Mouse (Mus musculus): ENCODE results near the gene Tpcn2. TPM values are rescaled to one million over a fixed set of nuclear protein-coding genes. Genes with fewer than 3 reads are reported as not detected.

The Tpcn2 gene
- total RNA-seq (2023) = 10 to 100 TPM; 52.9 to 55.6 TPM

DNA sequence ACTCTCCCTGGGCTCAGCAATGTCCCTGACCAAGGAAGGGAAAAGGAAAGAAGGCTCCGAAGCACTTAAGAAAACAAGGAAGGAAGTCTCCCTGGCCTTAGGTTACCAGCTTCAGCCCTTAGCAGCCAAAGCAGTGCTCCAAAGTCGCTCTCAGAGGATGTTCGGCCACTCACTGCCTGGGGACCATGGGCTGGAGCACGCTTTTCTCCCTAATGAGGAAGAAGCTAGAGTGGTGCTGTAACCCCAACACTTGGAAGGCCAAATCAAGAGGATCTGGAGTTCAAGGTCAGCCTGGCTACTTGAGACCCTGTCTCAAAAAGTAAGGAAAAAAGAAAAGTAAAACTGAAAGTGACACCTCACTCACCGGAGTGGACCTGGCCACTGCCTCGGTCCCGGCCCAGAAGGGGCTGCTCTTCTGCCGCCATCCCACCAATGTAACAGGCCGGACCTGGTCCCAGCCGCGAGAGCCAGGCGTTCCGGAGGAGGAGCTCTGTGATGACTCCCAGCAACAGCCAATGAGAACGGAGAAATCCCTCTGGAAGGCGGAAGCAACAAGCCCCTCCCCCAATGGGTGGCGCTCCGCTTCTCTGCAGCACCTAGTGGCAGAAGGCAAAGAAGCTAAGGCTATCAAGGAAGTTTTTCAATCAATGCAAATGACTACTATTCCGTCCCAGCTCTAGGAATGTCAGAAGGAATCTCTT is at the start of gene Tpcn2:
Tpcn2 (minus strand) TSS at position 525 of the 701 bp plus-strand sequence.

DNA sequence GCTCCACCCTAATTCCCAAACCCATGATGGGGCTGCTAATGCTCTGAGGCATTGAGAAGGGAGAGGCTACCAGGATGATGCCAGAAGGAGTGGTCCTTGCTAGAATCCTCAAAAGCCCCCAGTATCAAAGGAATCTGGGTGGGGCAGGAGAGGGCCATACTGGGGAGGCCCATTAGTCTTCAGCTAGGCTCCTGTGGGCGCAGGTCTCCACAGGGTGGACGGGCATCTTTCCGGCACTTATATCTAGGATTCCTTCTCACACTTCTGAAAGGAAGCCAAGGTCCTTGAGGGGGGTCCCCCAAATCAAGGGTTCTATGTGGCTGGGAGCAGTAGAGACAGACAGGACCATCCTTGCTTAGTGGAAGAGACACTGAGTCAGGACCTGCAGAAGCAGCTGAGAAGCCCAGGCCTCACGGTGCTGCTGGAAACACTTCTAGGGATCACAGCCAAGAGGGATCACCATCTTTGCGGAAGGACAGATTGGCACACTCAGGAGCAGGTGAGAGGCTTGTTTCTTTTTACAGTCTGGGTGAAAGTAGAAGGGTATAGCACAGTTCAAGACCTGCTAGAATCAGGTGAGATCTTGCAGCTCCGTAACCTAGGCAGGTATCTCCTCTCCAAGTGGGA is 31.1 kb upstream of the Tpcn2 start, which contains the start of gene Mrgprd:
Mrgprd (plus strand) TSS at position 51 of the 627 bp plus-strand sequence.

DNA sequence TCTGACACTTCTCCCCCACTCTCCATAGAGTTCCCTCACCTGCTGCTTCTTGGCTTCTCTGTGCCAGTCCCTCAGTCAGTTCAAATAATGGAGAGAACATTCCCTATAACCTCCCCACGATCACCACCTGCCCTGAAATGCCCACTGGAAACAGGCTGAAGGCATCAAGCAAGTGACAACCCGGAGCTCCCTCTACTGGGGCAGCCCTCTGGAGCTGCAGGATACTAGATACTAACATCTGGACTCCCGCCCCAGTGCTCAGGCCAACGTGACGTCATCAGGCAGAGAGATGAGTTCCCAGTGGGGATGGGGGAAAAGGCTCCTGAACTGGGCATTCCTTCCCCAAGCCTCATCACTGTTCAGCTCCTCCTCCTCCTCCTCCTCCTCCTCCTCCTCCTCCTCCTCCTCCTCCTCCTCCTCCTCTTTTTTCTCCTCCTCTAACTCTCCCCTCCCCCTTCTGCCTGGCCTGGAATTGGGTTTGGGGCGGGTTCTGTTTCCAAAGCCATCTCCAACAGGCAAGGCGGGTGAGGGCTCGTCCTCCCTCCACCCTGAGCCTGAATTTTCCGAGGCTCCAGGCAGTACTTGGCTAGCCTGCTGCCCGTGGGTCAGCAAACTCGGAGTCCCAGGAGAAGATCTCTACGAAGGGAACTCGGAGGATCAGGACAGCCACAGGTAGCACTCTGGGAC is 16.7 kb upstream of the Tpcn2 start, which contains the start of gene Mrgprf:
Mrgprf (plus strand) TSS at position 508 of the 687 bp plus-strand sequence.

DNA sequence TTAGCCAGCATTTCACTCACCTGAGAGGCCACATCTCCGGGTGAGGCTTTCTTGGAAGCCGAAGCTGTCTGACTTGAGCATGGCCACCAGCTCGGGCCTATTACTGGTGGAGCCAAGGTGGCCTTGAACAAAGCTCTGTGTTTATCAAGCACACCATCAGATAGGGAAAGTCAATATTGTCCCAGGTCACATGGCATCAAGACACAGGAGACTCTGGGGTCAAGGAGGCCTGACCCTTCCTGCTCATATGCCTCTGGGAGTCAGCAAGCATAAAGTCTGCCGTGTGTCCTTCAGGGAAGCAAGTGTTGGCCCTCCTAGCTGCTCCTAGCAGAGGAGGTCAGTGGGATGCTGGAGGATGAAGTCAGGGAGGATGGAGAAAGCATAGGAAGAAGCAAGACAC is 75.8 kb downstream of the Tpcn2 start, which contains the start of gene 1810010D01Rik:
1810010D01Rik (minus strand) TSS at position 114 of the 400 bp plus-strand sequence.

Other genes starting within 250 kb of the Tpcn2 start
- 1 to 10 TPM; 1.7 to 2.6 TPM for gene 1810010D01Rik, start 75.9 kb downstream of the Tpcn2 start, total RNA-seq (2023)
- not detected for gene Mrgprf, start 16.8 kb upstream of the Tpcn2 start, total RNA-seq (2023)
- gene Mrgprd, start 30.8 kb upstream of the Tpcn2 start, total RNA-seq (2023) = not detected